13 mouse cellular contexts compared by ENCODE assay signal in the genomic region with DNA sequence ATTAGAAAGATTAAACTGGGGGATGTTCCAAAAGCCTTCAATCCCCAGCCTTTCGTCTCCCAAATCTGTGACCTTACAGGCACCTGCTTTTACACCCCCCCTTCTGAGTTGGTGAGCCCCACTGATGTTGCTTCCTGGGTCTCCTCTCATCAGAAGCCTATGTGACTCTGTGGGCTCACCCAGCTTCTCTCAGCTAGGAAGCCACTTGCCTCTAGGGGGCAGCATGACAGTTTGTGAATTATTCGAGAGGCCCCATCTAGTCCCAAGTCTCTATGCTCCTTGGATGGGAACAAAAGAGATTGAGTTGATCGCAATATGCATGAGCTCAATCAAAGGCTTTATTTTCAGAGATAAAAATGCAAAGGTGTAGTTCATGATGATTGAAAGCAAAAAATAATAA.
DNase-seq lines count a peak whose midpoint lies in the region; ATAC-seq and TF ChIP-seq lines count a peak whose summit lies in the region.
"Had no signal": no experiment of that assay in that cellular context is flagged by ENCODE, and none has a peak within 500 bp of the region (broad histone marks: within the 10 kb centered on the region; RNA-seq: fewer than 3 reads in every experiment).

No protein-coding gene starts in this region.

- H3K4me3 ChIP-seq in hindbrain, embryonic 11.5 days (ENCODE audit: low read depth, low read length) = no peak overlapping the region
- no peak overlapping the region for H3K4me3 ChIP-seq in hindbrain, embryonic 14.5 days (replicated peaks; ENCODE audit: low read length)
- H3K4me3 ChIP-seq in stomach, postnatal 0 days (ENCODE audit: low read depth, low read length) = no peak overlapping the region
- H3K4me3 ChIP-seq: megakaryocyte, embryonic 14.5 days; neural tube, embryonic 12.5 days had no signal

- ATAC-seq in hindbrain, embryonic 11.5 days (ENCODE audit: low FRiP score) = no peak
- ATAC-seq in hindbrain, embryonic 14.5 days (ENCODE audit: low FRiP score) = no peak
- no peak for ATAC-seq in stomach, postnatal 0 days (ENCODE audit: low FRiP score, low TSS enrichment)
- ATAC-seq: inflammation-experienced regulatory T-cells, adult 6 months had no signal

- WGBS in hindbrain, embryonic 11.5 days = 95% methylated on average over 3 of the region's 3 CpGs
- 89% methylated on average over 3 of the region's 3 CpGs for WGBS in hindbrain, embryonic 14.5 days
- WGBS in stomach, postnatal 0 days = 93% methylated on average over 3 of the region's 3 CpGs

- intact Hi-C loops in heart, postnatal 36 days (cut with DNase I) = no loop called here

- no peak overlapping the region for H3K27ac ChIP-seq in hindbrain, embryonic 11.5 days (ENCODE audit: low read depth, low read length)
- H3K27ac ChIP-seq in hindbrain, embryonic 14.5 days = no peak overlapping the region
- H3K27ac ChIP-seq in stomach, postnatal 0 days (replicated peaks) = no peak overlapping the region
- H3K27ac ChIP-seq: neural tube, embryonic 12.5 days had no signal

- no peak overlapping the region for H3K4me2 ChIP-seq in hindbrain, embryonic 11.5 days (replicated peaks; ENCODE audit: low read depth, low read length)
- no peak overlapping the region for H3K4me2 ChIP-seq in hindbrain, embryonic 14.5 days (replicated peaks)
- H3K4me2 ChIP-seq in stomach, postnatal 0 days (replicated peaks; ENCODE audit: low read depth) = no peak overlapping the region
- H3K4me2 ChIP-seq: neural tube, embryonic 12.5 days had no signal

- H3K9me3 ChIP-seq in hindbrain, embryonic 11.5 days (ENCODE audit: control insufficient read depth, low read length) = no peaks in the 10 kb centered on the region
- no peaks in the 10 kb centered on the region for H3K9me3 ChIP-seq in hindbrain, embryonic 14.5 days (ENCODE audit: control insufficient read depth, low read length)
- no peaks in the 10 kb centered on the region for H3K9me3 ChIP-seq in stomach, postnatal 0 days (ENCODE audit: control insufficient read depth, low read length)
- H3K9me3 ChIP-seq: neural tube, embryonic 12.5 days had no signal

- H3K4me1 ChIP-seq in hindbrain, embryonic 11.5 days (replicated peaks; ENCODE audit: control insufficient read depth, insufficient read depth, low read length) = no peaks in the 10 kb centered on the region
- H3K4me1 ChIP-seq in hindbrain, embryonic 14.5 days (replicated peaks; ENCODE audit: control insufficient read depth, insufficient read depth, low read length) = no peaks in the 10 kb centered on the region
- no peaks in the 10 kb centered on the region for H3K4me1 ChIP-seq in stomach, postnatal 0 days (replicated peaks; ENCODE audit: control insufficient read depth, insufficient read depth)
- H3K4me1 ChIP-seq: megakaryocyte, embryonic 14.5 days; neural tube, embryonic 12.5 days had no signal

- H3K27me3 ChIP-seq in hindbrain, embryonic 11.5 days (ENCODE audit: control insufficient read depth, insufficient read depth, low read length) = no peaks in the 10 kb centered on the region
- no peaks in the 10 kb centered on the region for H3K27me3 ChIP-seq in hindbrain, embryonic 14.5 days (ENCODE audit: control insufficient read depth, insufficient read depth, low read length)
- no peaks in the 10 kb centered on the region for H3K27me3 ChIP-seq in stomach, postnatal 0 days (ENCODE audit: control insufficient read depth, insufficient read depth, low read length)
- H3K27me3 ChIP-seq: megakaryocyte, embryonic 14.5 days; neural tube, embryonic 12.5 days had no signal

- no peak overlapping the region for H3K9ac ChIP-seq in hindbrain, embryonic 11.5 days (ENCODE audit: low read depth, low read length)
- no peak overlapping the region for H3K9ac ChIP-seq in hindbrain, embryonic 14.5 days
- H3K9ac ChIP-seq in stomach, postnatal 0 days (ENCODE audit: low read length) = no peak overlapping the region
- H3K9ac ChIP-seq: neural tube, embryonic 12.5 days had no signal

- H3K36me3 ChIP-seq in hindbrain, embryonic 11.5 days (ENCODE audit: control insufficient read depth, insufficient read depth, low read length) = no peaks in the 10 kb centered on the region
- H3K36me3 ChIP-seq in hindbrain, embryonic 14.5 days (replicated peaks; ENCODE audit: control insufficient read depth, insufficient read depth) = no peaks in the 10 kb centered on the region
- H3K36me3 ChIP-seq in stomach, postnatal 0 days (ENCODE audit: control insufficient read depth, insufficient read depth, low read length) = no peaks in the 10 kb centered on the region
- H3K36me3 ChIP-seq: G1E; neural tube, embryonic 12.5 days had no signal

- no peak for TF ChIP-seq EP300 in stomach, postnatal 0 days (optimal IDR thresholded peaks at IDR 0.05)

- peak; percentile 37 for TF ChIP-seq CTCF in stomach, postnatal 0 days (IDR thresholded peaks at IDR 0.05; ENCODE audit: low read depth)

- DNase-seq in hindbrain, embryonic 11.5 days (ENCODE audit: low spot score) = peak; percentile 25
- DNase-seq in hindbrain, embryonic 14.5 days (ENCODE audit: low spot score) = no peak
- DNase-seq in lung, adult 18-20 months = peak; percentile 5 to 6
- DNase-seq in lung, postnatal 4 days = no peak
- peak; percentile 27 for DNase-seq in embryo, embryonic 10.5 days (ENCODE audit: low spot score)
- no peak for DNase-seq in stomach, postnatal 0 days (ENCODE audit: low spot score)
- DNase-seq in heart, postnatal 36 days = no peak
- DNase-seq: adrenal gland, postnatal 36 days; cerebellum, adult 9-10 months had no signal

Comparison
In these comparisons a context has a peak if more than half of its experiments do, and no peak if none do; other contexts are left out.
1. DNase-seq: peak in hindbrain, embryonic 11.5 days (single experiment), lung, adult 18-20 months (2 of 2) and embryo, embryonic 10.5 days (single experiment); none in hindbrain, embryonic 14.5 days (single experiment), lung, postnatal 4 days (0 of 2), stomach, postnatal 0 days (single experiment) and heart, postnatal 36 days (0 of 2).